10 mouse cellular contexts compared by ENCODE assay signal in genomic region chr19:4047859-4048258, GRCm38 (mm10). TPM values are rescaled to one million over a fixed set of nuclear protein-coding genes. Genes with fewer than 3 reads are reported as not detected.
DNase-seq lines count a peak whose midpoint lies in the region; ATAC-seq and TF ChIP-seq lines count a peak whose summit lies in the region.
"Had no signal": no experiment of that assay in that cellular context is flagged by ENCODE, and none has a peak within 500 bp of the region (broad histone marks: within the 10 kb centered on the region; RNA-seq: fewer than 3 reads in every experiment).

No protein-coding gene starts in this region.

- no peak for ATAC-seq in CD4-positive, CD25-positive, alpha-beta regulatory T cell, adult 4 months

- peak; percentile 86 for TF ChIP-seq CTCF in gastrocnemius, adult 2 months (IDR thresholded peaks at IDR 0.05)

- intact Hi-C loops in gastrocnemius, adult 2 months (cut with DNase I), result loop anchor here (1.0 kb wide), 1 partner anchor 29 kb away; no protein-coding TSS in a partner anchor

- DNase-seq in CD4-positive, CD25-positive, alpha-beta regulatory T cell, adult 2 months (ENCODE audit: low read depth, low spot score), result peak; percentile 94
- peak; percentile 92 for DNase-seq in ES-CJ7 (ENCODE audit: low read depth, low spot score)
- peak; percentile 76 for DNase-seq in cerebellum, adult 11-12 months
- DNase-seq in gastrocnemius, adult 2 months, result peak; percentile 85
- DNase-seq in layer of hippocampus, adult 9-10 months (ENCODE audit: low spot score), result peak; percentile 55
- peak; percentile 93 for DNase-seq in lung, postnatal 14 days
- DNase-seq in spleen, adult 12 weeks (ENCODE audit: low spot score), result peak; percentile 77

- H3K27ac ChIP-seq in gastrocnemius, adult 2 months, result no peak overlapping the region; the same call in 1 of the 2 replicates
- H3K27ac ChIP-seq: lung, embryonic 15.5 days had no signal

- no peak overlapping the region for H3K4me3 ChIP-seq in gastrocnemius, adult 2 months
- H3K4me3 ChIP-seq: lung, embryonic 15.5 days had no signal

RNA-seq across cellular contexts. Expression of gene Gstp2, which starts 2.0 kb away (rescaled TPM):
- 1 to 10 TPM; 4.2 to 5.3 TPM for polyA plus RNA-seq in CD4-positive, CD25-positive, alpha-beta regulatory T cell, adult 4 months (2017; shearing (Covaris generic))
- total RNA-seq in gastrocnemius, adult 2 months (2021), result 100 to 1,000 TPM; 169 to 183 TPM

RNA-seq across cellular contexts. Expression of gene Gstp1, which starts 10.1 kb away (rescaled TPM):
- polyA plus RNA-seq in CD4-positive, CD25-positive, alpha-beta regulatory T cell, adult 4 months (2017; shearing (Covaris generic)), result 100 to 1,000 TPM; 543 to 655 TPM
- 100 to 1,000 TPM; 386 to 408 TPM for total RNA-seq in gastrocnemius, adult 2 months (2021)

RNA-seq across cellular contexts. Expression of gene Gstp3, which starts 11.5 kb away (rescaled TPM):
- polyA plus RNA-seq in CD4-positive, CD25-positive, alpha-beta regulatory T cell, adult 4 months (2017; shearing (Covaris generic)), result 100 to 1,000 TPM; 158 to 206 TPM
- total RNA-seq in gastrocnemius, adult 2 months (2021), result not detected

RNA-seq across cellular contexts. Expression of gene Cabp2, which starts 33.5 kb away (rescaled TPM):
- polyA plus RNA-seq in CD4-positive, CD25-positive, alpha-beta regulatory T cell, adult 4 months (2017; shearing (Covaris generic)), result not detected
- total RNA-seq in gastrocnemius, adult 2 months (2021), result not detected
- polyA plus RNA-seq: C2C12; lung, embryonic 15.5 days had no signal

RNA-seq across cellular contexts. Expression of gene Ndufv1, which starts 35.3 kb away (rescaled TPM):
- 100 to 1,000 TPM; 109 to 164 TPM for polyA plus RNA-seq in CD4-positive, CD25-positive, alpha-beta regulatory T cell, adult 4 months (2017; shearing (Covaris generic))
- 100 to 1,000 TPM; 399 to 553 TPM for total RNA-seq in gastrocnemius, adult 2 months (2021)
